Mouse (Mus musculus) left cerebral cortex, adult 8-10 months (tissue): Measurements from ENCODE around the gene Lingo2. TPM values are rescaled to one million over a fixed set of nuclear protein-coding genes. Genes with fewer than 3 reads are reported as not detected.

Source experiments
- DNase-seq, 2 experiments: peaks; one replicate each; pipeline ENCODE4 v3.0.0; 2022; ENCODE audit warnings: low spot score in 2 of 2
- total RNA-seq, 4 experiments: library from RNA; stranded (reverse); gene quantifications; 2 replicates each; pipeline ENCODE4 v1.2.4; 2022

Gene Lingo2
- total RNA-seq, 4 experiments from 2014 or later, result 52.6 to 57.3 (median 54.1) TPM

GRCm38 (mm10) chr4:35884946-35885460, 1066.5 kb downstream of the Lingo2 start:
- no peak for DNase-seq

- DNase-seq, result no peak
These were observed 1105.0 kb downstream of the Lingo2 start for GRCm38 (mm10) chr4:35846518-35846917.

- peak in 1 of 2 experiments; percentile 13 for DNase-seq
These were observed 1106.4 kb downstream of the Lingo2 start for GRCm38 (mm10) chr4:35845140-35845539.

- no peak for DNase-seq
These were observed 1107.0 kb downstream of the Lingo2 start for GRCm38 (mm10) chr4:35844518-35844917.

- DNase-seq, result no peak
These were observed 1128.2 kb downstream of the Lingo2 start for GRCm38 (mm10) chr4:35823322-35823870.

- peak in 1 of 2 experiments; percentile 56 for DNase-seq
These were observed 1130.8 kb downstream of the Lingo2 start for GRCm38 (mm10) chr4:35820701-35821100.

GRCm38 (mm10) chr4:35814698-35815097, 1136.8 kb downstream of the Lingo2 start:
- DNase-seq, result no peak

GRCm38 (mm10) chr4:35807497-35808210, 1143.9 kb downstream of the Lingo2 start:
- no peak for DNase-seq

- no peak for DNase-seq
These were observed 1144.6 kb downstream of the Lingo2 start for GRCm38 (mm10) chr4:35806881-35807464.

GRCm38 (mm10) chr4:35784255-35784921, 1167.2 kb downstream of the Lingo2 start:
- DNase-seq, result no peak

- no peak for DNase-seq
These were observed 1180.7 kb downstream of the Lingo2 start for GRCm38 (mm10) chr4:35770810-35771209.

GRCm38 (mm10) chr4:35766905-35767304, 1184.6 kb downstream of the Lingo2 start:
- DNase-seq, result no peak

- DNase-seq, result no peak
These were observed 1190.4 kb downstream of the Lingo2 start for GRCm38 (mm10) chr4:35761181-35761580.

GRCm38 (mm10) chr4:35752121-35752860, 1199.3 kb downstream of the Lingo2 start:
- no peak for DNase-seq

GRCm38 (mm10) chr4:35746693-35747092, 1204.9 kb downstream of the Lingo2 start:
- DNase-seq, result no peak

- no peak for DNase-seq
These were observed 1226.8 kb downstream of the Lingo2 start for GRCm38 (mm10) chr4:35724774-35725173.

GRCm38 (mm10) chr4:35704126-35704525, 1247.4 kb downstream of the Lingo2 start:
- DNase-seq, result no peak

- DNase-seq, result no peak
These were observed 1248.9 kb downstream of the Lingo2 start for GRCm38 (mm10) chr4:35702661-35703060.

- DNase-seq, result no peak
These were observed 1256.4 kb downstream of the Lingo2 start for GRCm38 (mm10) chr4:35695137-35695522.

GRCm38 (mm10) chr4:35694360-35695136, 1257.0 kb downstream of the Lingo2 start:
- no peak for DNase-seq
